Mouse (Mus musculus): ENCODE data around the gene Olfr887. TPM values are rescaled to one million over a fixed set of nuclear protein-coding genes. Genes with fewer than 3 reads are reported as not detected.

Olfr887 gene
- not detected in 2 replicates for polyA plus RNA-seq (2012; rRNA removed)

DNA sequence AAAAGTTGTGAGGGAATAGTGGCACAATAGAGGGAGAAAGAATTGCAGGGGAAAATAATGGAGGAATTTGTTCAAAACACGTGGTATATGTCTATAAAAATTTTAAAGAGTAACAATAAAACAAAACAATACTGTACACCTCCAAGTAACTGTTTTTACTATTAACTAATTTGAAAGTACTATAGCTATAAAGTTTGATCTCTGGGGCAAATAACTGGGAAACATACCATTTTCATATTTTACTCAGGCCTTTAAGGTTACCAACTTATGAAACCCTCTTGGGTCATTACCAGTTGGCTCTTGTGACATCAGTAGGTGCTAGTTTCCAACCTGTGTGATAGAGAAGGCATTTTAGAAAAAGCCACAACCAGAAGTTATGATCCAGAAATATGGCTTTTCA, at the start of gene Olfr887:
Olfr887 (plus strand) TSS at position 301 of the 400 bp plus-strand sequence.
- Histone ChIP-seq H3K4me1 (ENCODE audit: control insufficient read depth, insufficient read depth, low read length) (no peaks in the 10 kb centered on the region), H3K4me3 (replicated peaks; ENCODE audit: extremely low read depth, low read depth, low read length) (no peak within 1 kb of the TSS)
- 62% methylated on average over 1 of the region's 1 CpGs for WGBS
- TF ChIP-seq POLR2A (IDR thresholded peaks at IDR 0.05; ENCODE audit: borderline replicate concordance, extremely low read depth, low read depth, low read length) (no peak), CTCF (IDR thresholded peaks at IDR 0.05; ENCODE audit: insufficient read depth, low read length) (no peak)
- no peak for DNase-seq

GRCm38 (mm10) chr9:38046255-38046654, 37.6 kb upstream of the Olfr887 start, which contains the start of gene Olfr884:
Olfr884 (plus strand) TSS chr9:38046555.
- WGBS, result 42% methylated on average over 1 of the region's 1 CpGs

DNA sequence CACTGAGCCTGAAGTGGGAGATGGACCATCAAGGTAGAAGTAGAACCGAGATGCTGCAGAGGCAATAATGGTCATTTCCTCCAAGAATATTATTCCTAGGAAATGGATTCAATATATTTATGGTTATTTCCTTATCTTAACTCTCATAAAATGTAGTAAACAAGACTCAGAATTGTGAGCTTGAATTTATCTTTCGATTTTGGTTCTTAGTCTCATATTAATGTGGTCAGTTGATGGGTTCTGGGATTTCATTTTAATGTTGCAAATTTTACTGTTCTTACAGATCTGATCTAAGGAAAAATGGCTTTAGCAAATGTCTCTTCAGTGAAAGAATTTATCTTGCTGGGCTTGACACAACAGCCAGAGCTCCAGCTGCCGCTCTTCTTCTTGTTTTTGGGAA, 22.9 kb upstream of the Olfr887 start, which contains the start of gene Olfr885:
Olfr885 (plus strand) TSS at position 301 of the 400 bp plus-strand sequence.
- DNase-seq, result no peak
- H3K4me3 ChIP-seq (replicated peaks; ENCODE audit: extremely low read depth, low read depth, low read length), result no peak within 1 kb of the TSS
- 80% methylated on average over 3 of the region's 3 CpGs for WGBS
- TF ChIP-seq CTCF (IDR thresholded peaks at IDR 0.05; ENCODE audit: insufficient read depth, low read length) (no peak), POLR2A (IDR thresholded peaks at IDR 0.05; ENCODE audit: borderline replicate concordance, extremely low read depth, low read depth, low read length) (no peak)
- no peaks in the 10 kb centered on the region for H3K4me1 ChIP-seq (ENCODE audit: control insufficient read depth, insufficient read depth, low read length)

More at GRCm38 (mm10) chr9:38046255-38046654, 37.6 kb upstream of the Olfr887 start, which contains the start of gene Olfr884:
- Histone ChIP-seq H3K4me1 (ENCODE audit: control insufficient read depth, insufficient read depth, low read length) (no peaks in the 10 kb centered on the region), H3K4me3 (replicated peaks; ENCODE audit: extremely low read depth, low read depth, low read length) (no peak within 1 kb of the TSS)
- TF ChIP-seq CTCF (IDR thresholded peaks at IDR 0.05; ENCODE audit: insufficient read depth, low read length), result no peak
- TF ChIP-seq POLR2A (IDR thresholded peaks at IDR 0.05; ENCODE audit: borderline replicate concordance, extremely low read depth, low read depth, low read length), result no peak
- no peak for DNase-seq

DNA sequence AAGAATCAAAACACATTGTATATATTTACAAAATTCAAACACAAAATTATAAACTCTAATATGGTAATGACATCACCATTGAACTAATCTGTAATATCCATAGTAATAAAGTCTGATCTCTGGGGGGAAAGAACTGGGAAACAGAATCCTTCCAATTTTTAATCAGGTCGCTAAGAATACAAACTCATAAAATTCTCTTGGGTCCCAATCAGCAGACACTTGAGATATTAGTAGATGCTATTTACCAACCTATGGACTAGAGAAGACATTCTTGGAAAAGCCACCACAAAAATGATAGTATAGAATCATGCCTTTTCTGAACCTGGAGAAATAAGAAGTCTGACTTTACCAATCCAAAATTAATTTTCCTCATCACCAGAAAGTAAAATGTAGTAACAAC, 24.0 kb downstream of the Olfr887 start, which contains the start of gene Olfr888:
Olfr888 (plus strand) TSS at position 301 of the 400 bp plus-strand sequence.
- no peak for DNase-seq
- 67% methylated on average over 1 of the region's 1 CpGs for WGBS
- H3K4me1 ChIP-seq (ENCODE audit: control insufficient read depth, insufficient read depth, low read length), result no peaks in the 10 kb centered on the region
- TF ChIP-seq CTCF (IDR thresholded peaks at IDR 0.05; ENCODE audit: insufficient read depth, low read length) (no peak), POLR2A (IDR thresholded peaks at IDR 0.05; ENCODE audit: borderline replicate concordance, extremely low read depth, low read depth, low read length) (no peak)
- no peak within 1 kb of the TSS for H3K4me3 ChIP-seq (replicated peaks; ENCODE audit: extremely low read depth, low read depth, low read length)

GRCm38 (mm10) chr9:38114898-38115297, 31.0 kb downstream of the Olfr887 start, which contains the start of gene Olfr889:
Olfr889 (plus strand) TSS chr9:38115198.
- TF ChIP-seq CTCF (IDR thresholded peaks at IDR 0.05; ENCODE audit: insufficient read depth, low read length), result no peak
- no peak for TF ChIP-seq POLR2A (IDR thresholded peaks at IDR 0.05; ENCODE audit: borderline replicate concordance, extremely low read depth, low read depth, low read length)
- H3K4me1 ChIP-seq (ENCODE audit: control insufficient read depth, insufficient read depth, low read length), result no peaks in the 10 kb centered on the region
- no peak within 1 kb of the TSS for H3K4me3 ChIP-seq (replicated peaks; ENCODE audit: extremely low read depth, low read depth, low read length)
- no peak for DNase-seq

Other genes starting within 250 kb of the Olfr887 start
- not detected in 2 replicates for gene Olfr877, start 229.8 kb upstream of the Olfr887 start, polyA plus RNA-seq (2012; rRNA removed)
- not detected in 2 replicates for gene Olfr145, start 187.3 kb upstream of the Olfr887 start, polyA plus RNA-seq (2012; rRNA removed)
- gene Olfr878, start 166.2 kb upstream of the Olfr887 start, polyA plus RNA-seq (2012; rRNA removed), result not detected in 2 replicates
- gene Olfr881, start 92.2 kb upstream of the Olfr887 start, polyA plus RNA-seq (2012; rRNA removed), result not detected in 2 replicates
- gene Olfr883, start 58.3 kb upstream of the Olfr887 start, polyA plus RNA-seq (2012; rRNA removed), result not detected in 2 replicates
- not detected in 2 replicates for gene Olfr884, start 37.5 kb upstream of the Olfr887 start, polyA plus RNA-seq (2012; rRNA removed)
- gene Olfr885, start 22.8 kb upstream of the Olfr887 start, polyA plus RNA-seq (2012; rRNA removed), result not detected in 2 replicates
- gene Olfr888, start 24.1 kb downstream of the Olfr887 start, polyA plus RNA-seq (2012; rRNA removed), result not detected in 2 replicates
- not detected in 2 replicates for gene Olfr889, start 31.1 kb downstream of the Olfr887 start, polyA plus RNA-seq (2012; rRNA removed)
- not detected in 2 replicates for gene Olfr890, start 58.4 kb downstream of the Olfr887 start, polyA plus RNA-seq (2012; rRNA removed)
- not detected in 2 replicates for gene Olfr891, start 96.7 kb downstream of the Olfr887 start, polyA plus RNA-seq (2012; rRNA removed)
- gene Olfr893, start 124.3 kb downstream of the Olfr887 start, polyA plus RNA-seq (2012; rRNA removed), result not detected in 2 replicates
- not detected in 2 replicates for gene Olfr894, start 134.0 kb downstream of the Olfr887 start, polyA plus RNA-seq (2012; rRNA removed)
- not detected in 2 replicates for gene Olfr143, start 168.7 kb downstream of the Olfr887 start, polyA plus RNA-seq (2012; rRNA removed)
- gene Olfr895, start 183.8 kb downstream of the Olfr887 start, polyA plus RNA-seq (2012; rRNA removed), result not detected in 2 replicates
- not detected in 2 replicates for gene Olfr896-ps1, start 207.0 kb downstream of the Olfr887 start, polyA plus RNA-seq (2012; rRNA removed)
- gene Olfr25, start 245.0 kb downstream of the Olfr887 start, polyA plus RNA-seq (2012; rRNA removed), result not detected in 2 replicates

Measured in lung, adult 2 months (tissue).